Mouse (Mus musculus): ENCODE data around the gene Tns1.
A peak's percentile ranks its signal among the peaks of the same experiment; 100 is the strongest.

The Tns1 gene

GRCm38 (mm10) chr1:74060046-74060445 lies 64.2 kb downstream of the Tns1 start:
- DNase-seq (ENCODE audit: low read depth, low spot score) = no peak

GRCm38 (mm10) chr1:74059552-74059951 lies 64.7 kb downstream of the Tns1 start:
- DNase-seq (ENCODE audit: low read depth, low spot score) = no peak

- DNase-seq (ENCODE audit: low read depth, low spot score) = no peak
These were observed 65.5 kb downstream of the Tns1 start for GRCm38 (mm10) chr1:74058771-74059170.

- DNase-seq (ENCODE audit: low read depth, low spot score) = peak; percentile 16
These were observed 65.9 kb downstream of the Tns1 start for GRCm38 (mm10) chr1:74058309-74058708.

- DNase-seq (ENCODE audit: low read depth, low spot score) = no peak
These were observed 66.7 kb downstream of the Tns1 start for GRCm38 (mm10) chr1:74057501-74057900.

- DNase-seq (ENCODE audit: low read depth, low spot score) = no peak
These were observed 68.7 kb downstream of the Tns1 start for GRCm38 (mm10) chr1:74055552-74055951.

GRCm38 (mm10) chr1:74054471-74054870 lies 69.8 kb downstream of the Tns1 start:
- no peak for DNase-seq (ENCODE audit: low read depth, low spot score)

- DNase-seq (ENCODE audit: low read depth, low spot score) = no peak
These were observed 70.2 kb downstream of the Tns1 start for GRCm38 (mm10) chr1:74054007-74054406.

GRCm38 (mm10) chr1:74053068-74053467 lies 71.2 kb downstream of the Tns1 start:
- no peak for DNase-seq (ENCODE audit: low read depth, low spot score)

GRCm38 (mm10) chr1:74051349-74051748 lies 72.9 kb downstream of the Tns1 start:
- DNase-seq (ENCODE audit: low read depth, low spot score) = no peak

- DNase-seq (ENCODE audit: low read depth, low spot score) = no peak
These were observed 74.8 kb downstream of the Tns1 start for GRCm38 (mm10) chr1:74049430-74049829.

GRCm38 (mm10) chr1:74047722-74048121 lies 76.5 kb downstream of the Tns1 start:
- DNase-seq (ENCODE audit: low read depth, low spot score) = no peak

- DNase-seq (ENCODE audit: low read depth, low spot score) = no peak
These were observed 76.9 kb downstream of the Tns1 start for GRCm38 (mm10) chr1:74047311-74047710.

GRCm38 (mm10) chr1:74045034-74045433 lies 79.2 kb downstream of the Tns1 start:
- no peak for DNase-seq (ENCODE audit: low read depth, low spot score)

GRCm38 (mm10) chr1:74044421-74044820 lies 79.8 kb downstream of the Tns1 start:
- no peak for DNase-seq (ENCODE audit: low read depth, low spot score)

GRCm38 (mm10) chr1:74043584-74044105 lies 80.6 kb downstream of the Tns1 start:
- no peak for DNase-seq (ENCODE audit: low read depth, low spot score)

GRCm38 (mm10) chr1:74042711-74043467 lies 81.4 kb downstream of the Tns1 start:
- DNase-seq (ENCODE audit: low read depth, low spot score) = no peak

GRCm38 (mm10) chr1:74041692-74042091 lies 82.6 kb downstream of the Tns1 start:
- DNase-seq (ENCODE audit: low read depth, low spot score) = no peak

- DNase-seq (ENCODE audit: low read depth, low spot score) = no peak
These were observed 83.1 kb downstream of the Tns1 start for GRCm38 (mm10) chr1:74041178-74041577.

GRCm38 (mm10) chr1:74036560-74037390 lies 87.5 kb downstream of the Tns1 start:
- DNase-seq (ENCODE audit: low read depth, low spot score) = peak; percentile 32

- DNase-seq (ENCODE audit: low read depth, low spot score) = no peak
These were observed 88.2 kb downstream of the Tns1 start for GRCm38 (mm10) chr1:74035912-74036489.

GRCm38 (mm10) chr1:74035487-74035886 lies 88.8 kb downstream of the Tns1 start:
- DNase-seq (ENCODE audit: low read depth, low spot score) = no peak
